Mouse (Mus musculus): ENCODE measurements around the gene Ripor3. TPM values are rescaled to one million over a fixed set of nuclear protein-coding genes. Genes with fewer than 3 reads are reported as not detected.
"Not testable (repeated sequence)": the region's sequence is repeated elsewhere in the genome, so short reads cannot be mapped to it uniquely, and the experiment has no call there.

Gene Ripor3
- 3.8 and 4.8 TPM in 2 replicates for polyA plus RNA-seq (2014; fragmentation: Nextera tagmentation; extraction: Ambion mirVana)

GRCm38 (mm10) chr2:168009936-168010668, at the start of gene Ripor3:
Gene Ripor3, minus strand, starts transcription at chr2:168010618.
- H3K9me3 ChIP-seq (ENCODE audit: control insufficient read depth, low read length) = no peaks in the 10 kb centered on the region
- H3K27me3 ChIP-seq (replicated peaks; ENCODE audit: control insufficient read depth, insufficient read depth, low read length) = no peaks in the 10 kb centered on the region
- H3K36me3 ChIP-seq (ENCODE audit: control insufficient read depth, insufficient read depth, low read length) = no peaks in the 10 kb centered on the region
- ATAC-seq (replicated peaks; ENCODE audit: low FRiP score, low TSS enrichment, low read depth) = no peak
- 37% methylated on average over 9 of the region's 9 CpGs for WGBS
- H3K4me1 ChIP-seq (replicated peaks; ENCODE audit: control insufficient read depth, insufficient read depth, low read length) = peaks cover 29% of the 10 kb centered on the region
- H3K4me2 ChIP-seq (ENCODE audit: low read length) = no peak within 1 kb of the TSS
- no peak within 1 kb of the TSS for H3K4me3 ChIP-seq (ENCODE audit: low read depth, low read length)
- no peak within 1 kb of the TSS for H3K27ac ChIP-seq (ENCODE audit: low read depth)
- no peak within 1 kb of the TSS for H3K9ac ChIP-seq (ENCODE audit: low read length)
- peak; percentile 85 for DNase-seq (ENCODE audit: low spot score)

- Histone ChIP-seq H3K27ac (ENCODE audit: low read depth) (no peak overlapping the region), H3K9ac (ENCODE audit: low read length) (no peak overlapping the region), H3K36me3 (ENCODE audit: control insufficient read depth, insufficient read depth, low read length) (no peaks in the 10 kb centered on the region), H3K4me1 (replicated peaks; ENCODE audit: control insufficient read depth, insufficient read depth, low read length) (peaks cover 16% of the 10 kb centered on the region), H3K27me3 (replicated peaks; ENCODE audit: control insufficient read depth, insufficient read depth, low read length) (no peaks in the 10 kb centered on the region), H3K4me2 (ENCODE audit: low read length) (no peak overlapping the region), H3K4me3 (ENCODE audit: low read depth, low read length) (no peak overlapping the region), H3K9me3 (ENCODE audit: control insufficient read depth, low read length) (no peaks in the 10 kb centered on the region)
- DNase-seq (ENCODE audit: low spot score) = no peak
- no peak for ATAC-seq (replicated peaks; ENCODE audit: low FRiP score, low TSS enrichment, low read depth)
- 75% methylated on average over 6 of the region's 6 CpGs for WGBS
These were observed 48.9 kb upstream of the Ripor3 start for GRCm38 (mm10) chr2:168059200-168059790.

- DNase-seq (ENCODE audit: low spot score) (no peak), ATAC-seq (replicated peaks; ENCODE audit: low FRiP score, low TSS enrichment, low read depth) (0 out of 2 replicates have a peak, but pooled peaks have one; percentile 25)
- H3K36me3 ChIP-seq (ENCODE audit: control insufficient read depth, insufficient read depth, low read length) = no peaks in the 10 kb centered on the region
- no peaks in the 10 kb centered on the region for H3K9me3 ChIP-seq (ENCODE audit: control insufficient read depth, low read length)
- H3K4me1 ChIP-seq (replicated peaks; ENCODE audit: control insufficient read depth, insufficient read depth, low read length) = peaks cover 16% of the 10 kb centered on the region
- no peak overlapping the region for H3K4me3 ChIP-seq (ENCODE audit: low read depth, low read length)
- H3K9ac ChIP-seq (ENCODE audit: low read length) = no peak overlapping the region
- WGBS = 39% methylated on average over 13 of the region's 13 CpGs
- H3K27me3 ChIP-seq (replicated peaks; ENCODE audit: control insufficient read depth, insufficient read depth, low read length) = no peaks in the 10 kb centered on the region
- H3K27ac ChIP-seq (ENCODE audit: low read depth) = no peak overlapping the region
- H3K4me2 ChIP-seq (ENCODE audit: low read length) = no peak overlapping the region
These were observed 48.2 kb upstream of the Ripor3 start for GRCm38 (mm10) chr2:168058488-168059199.

- peaks cover 16% of the 10 kb centered on the region for H3K4me1 ChIP-seq (replicated peaks; ENCODE audit: control insufficient read depth, insufficient read depth, low read length)
- not testable (repeated sequence) for H3K9me3 ChIP-seq (ENCODE audit: control insufficient read depth, low read length); DNase-seq (ENCODE audit: low spot score); H3K36me3 ChIP-seq (ENCODE audit: control insufficient read depth, insufficient read depth, low read length); H3K4me3 ChIP-seq (ENCODE audit: low read depth, low read length); ATAC-seq (replicated peaks; ENCODE audit: low FRiP score, low TSS enrichment, low read depth); H3K4me2 ChIP-seq (ENCODE audit: low read length); H3K27me3 ChIP-seq (replicated peaks; ENCODE audit: control insufficient read depth, insufficient read depth, low read length); H3K9ac ChIP-seq (ENCODE audit: low read length); H3K27ac ChIP-seq (ENCODE audit: low read depth)
- 74% methylated on average over 2 of the region's 2 CpGs for WGBS
These were observed 47.5 kb upstream of the Ripor3 start for GRCm38 (mm10) chr2:168057876-168058275.

GRCm38 (mm10) chr2:168056666-168056933, 46.2 kb upstream of the Ripor3 start:
- H3K4me2 ChIP-seq (ENCODE audit: low read length) = no peak overlapping the region
- no peak overlapping the region for H3K4me3 ChIP-seq (ENCODE audit: low read depth, low read length)
- H3K27ac ChIP-seq (ENCODE audit: low read depth) = peak overlapping the region; percentile 47; the same call in 1 of the 2 replicates
- ATAC-seq (replicated peaks; ENCODE audit: low FRiP score, low TSS enrichment, low read depth) (no peak), DNase-seq (ENCODE audit: low spot score) (no peak)
- H3K4me1 ChIP-seq (replicated peaks; ENCODE audit: control insufficient read depth, insufficient read depth, low read length) = peaks cover 16% of the 10 kb centered on the region
- H3K9me3 ChIP-seq (ENCODE audit: control insufficient read depth, low read length) = no peaks in the 10 kb centered on the region
- H3K27me3 ChIP-seq (replicated peaks; ENCODE audit: control insufficient read depth, insufficient read depth, low read length) = no peaks in the 10 kb centered on the region
- H3K9ac ChIP-seq (ENCODE audit: low read length) = no peak overlapping the region
- WGBS = 25% methylated on average over 8 of the region's 8 CpGs
- no peaks in the 10 kb centered on the region for H3K36me3 ChIP-seq (ENCODE audit: control insufficient read depth, insufficient read depth, low read length)

- no peak overlapping the region for H3K4me3 ChIP-seq (ENCODE audit: low read depth, low read length)
- 16% methylated on average over 14 of the region's 14 CpGs for WGBS
- H3K4me1 ChIP-seq (replicated peaks; ENCODE audit: control insufficient read depth, insufficient read depth, low read length) = peaks cover 16% of the 10 kb centered on the region
- H3K4me2 ChIP-seq (ENCODE audit: low read length) = no peak overlapping the region
- no peaks in the 10 kb centered on the region for H3K36me3 ChIP-seq (ENCODE audit: control insufficient read depth, insufficient read depth, low read length)
- H3K9me3 ChIP-seq (ENCODE audit: control insufficient read depth, low read length) = no peaks in the 10 kb centered on the region
- peak overlapping the region; percentile 47; the same call in 1 of the 2 replicates for H3K27ac ChIP-seq (ENCODE audit: low read depth)
- H3K27me3 ChIP-seq (replicated peaks; ENCODE audit: control insufficient read depth, insufficient read depth, low read length) = no peaks in the 10 kb centered on the region
- no peak; the same call in 1 of the 2 replicates for ATAC-seq (replicated peaks; ENCODE audit: low FRiP score, low TSS enrichment, low read depth)
- DNase-seq (ENCODE audit: low spot score) = no peak
- H3K9ac ChIP-seq (ENCODE audit: low read length) = no peak overlapping the region
These were observed 45.7 kb upstream of the Ripor3 start for GRCm38 (mm10) chr2:168055910-168056665.

- Histone ChIP-seq H3K27ac (ENCODE audit: low read depth) (no peak overlapping the region), H3K4me3 (ENCODE audit: low read depth, low read length) (no peak overlapping the region), H3K4me2 (ENCODE audit: low read length) (no peak overlapping the region), H3K9me3 (ENCODE audit: control insufficient read depth, low read length) (no peaks in the 10 kb centered on the region), H3K36me3 (ENCODE audit: control insufficient read depth, insufficient read depth, low read length) (no peaks in the 10 kb centered on the region), H3K9ac (ENCODE audit: low read length) (no peak overlapping the region), H3K27me3 (replicated peaks; ENCODE audit: control insufficient read depth, insufficient read depth, low read length) (no peaks in the 10 kb centered on the region), H3K4me1 (replicated peaks; ENCODE audit: control insufficient read depth, insufficient read depth, low read length) (peaks cover 25% of the 10 kb centered on the region)
- DNase-seq (ENCODE audit: low spot score) = no peak
- WGBS = 92% methylated on average over 11 of the region's 11 CpGs
- no peak for ATAC-seq (replicated peaks; ENCODE audit: low FRiP score, low TSS enrichment, low read depth)
These were observed 43.7 kb upstream of the Ripor3 start for GRCm38 (mm10) chr2:168054142-168054541.

- ATAC-seq (replicated peaks; ENCODE audit: low FRiP score, low TSS enrichment, low read depth) = no peak
These were observed 42.3 kb upstream of the Ripor3 start for GRCm38 (mm10) chr2:168052689-168053088.

More at GRCm38 (mm10) chr2:168052689-168053088, 42.3 kb upstream of the Ripor3 start:
- WGBS = 18% methylated on average over 2 of the region's 2 CpGs
- Histone ChIP-seq H3K27me3 (replicated peaks; ENCODE audit: control insufficient read depth, insufficient read depth, low read length) (no peaks in the 10 kb centered on the region), H3K4me1 (replicated peaks; ENCODE audit: control insufficient read depth, insufficient read depth, low read length) (peaks cover 35% of the 10 kb centered on the region), H3K9me3 (ENCODE audit: control insufficient read depth, low read length) (no peaks in the 10 kb centered on the region), H3K4me3 (ENCODE audit: low read depth, low read length) (no peak overlapping the region), H3K4me2 (ENCODE audit: low read length) (no peak overlapping the region), H3K27ac (ENCODE audit: low read depth) (no peak overlapping the region), H3K9ac (ENCODE audit: low read length) (no peak overlapping the region), H3K36me3 (ENCODE audit: control insufficient read depth, insufficient read depth, low read length) (no peaks in the 10 kb centered on the region)
- peak; percentile 81 for DNase-seq (ENCODE audit: low spot score)

Data from intestine, embryonic 14.5 days (tissue).